Mouse (Mus musculus) ES-Bruce4 (cell line): ENCODE results near the gene Sox13.

Experiments
- CTCF ChIP-seq: IDR thresholded peaks from one replicate; pipeline ENCODE4 v1.8.1; 2011; ENCODE audit warnings: low read depth, low read length
- EP300 ChIP-seq: IDR thresholded peaks from 2 replicates; pipeline ENCODE4 v1.6.1; 2011; ENCODE audit warnings: low read depth, low read length; ENCODE audit not compliant: insufficient read depth
- POLR2A ChIP-seq: IDR thresholded peaks from one replicate; pipeline ENCODE4 v1.8.1; 2011; ENCODE audit warnings: low read length; ENCODE audit not compliant: insufficient read depth

DNA sequence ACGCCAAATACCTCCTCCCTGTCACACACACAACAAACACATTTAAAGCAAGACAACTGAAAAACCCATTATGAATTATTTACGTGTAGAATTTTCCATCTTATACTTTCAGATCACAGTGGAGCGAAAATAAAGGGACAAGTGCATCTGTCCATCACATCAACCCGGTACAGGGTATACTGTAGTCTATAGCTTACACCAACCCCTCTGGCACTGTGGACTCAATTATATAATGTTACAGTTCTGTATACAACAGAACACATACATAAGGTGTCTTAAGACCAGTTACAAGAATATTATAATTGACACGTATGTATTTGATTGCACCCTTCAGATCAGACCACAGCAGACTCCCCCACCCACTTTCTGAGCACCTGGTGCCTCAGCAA is 27.1 kb downstream of the Sox13 start:
- no peak for TF ChIP-seq EP300
- no peak for TF ChIP-seq CTCF
- no peak for TF ChIP-seq POLR2A
